Mouse (Mus musculus) cortical plate, adult 2 months (tissue): ENCODE measurements around the gene Npas2.

ENCODE experiments used
- CTCF ChIP-seq: fragments of 200-500 bp; IDR thresholded peaks from 2 replicates; pipeline ENCODE4 v1.5.1; 2011; ENCODE audit warnings: mild to moderate bottlenecking, control low read depth, low read length; ENCODE audit not compliant: insufficient read depth; ENCODE audit errors: extremely low read depth
- POLR2A ChIP-seq: fragments of 200-500 bp; IDR thresholded peaks from 2 replicates; pipeline ENCODE4 v1.6.1; 2011; ENCODE audit warnings: mild to moderate bottlenecking, low read length, control low read depth; ENCODE audit not compliant: insufficient read depth; ENCODE audit errors: extremely low read depth

DNA sequence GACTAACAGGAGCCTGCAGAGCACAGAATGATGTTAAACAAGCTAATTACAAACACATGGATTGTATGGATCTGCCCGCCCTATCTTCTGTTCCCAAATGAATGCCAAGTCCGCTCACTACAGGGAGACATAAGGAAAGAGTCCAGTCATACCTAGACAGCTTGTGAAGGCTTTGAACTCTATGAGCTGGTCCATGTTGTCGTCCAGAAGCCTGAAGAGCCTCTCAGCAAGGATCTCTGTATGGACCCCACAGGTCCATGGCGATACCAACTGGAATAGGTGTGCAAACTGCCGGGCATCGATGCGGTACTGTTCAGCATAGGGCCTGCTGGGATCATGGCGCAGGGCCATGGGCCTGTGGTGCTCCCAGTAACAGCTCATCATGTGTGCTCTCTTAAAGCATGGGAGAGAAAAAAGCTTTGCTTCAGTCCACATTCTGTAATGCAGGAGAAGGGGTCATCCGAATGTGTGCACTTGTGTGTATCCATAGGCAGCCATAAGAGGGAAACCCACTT is 183.3 kb downstream of the Npas2 start:
- no peak for TF ChIP-seq POLR2A
- no peak for TF ChIP-seq CTCF
